Mouse (Mus musculus): ENCODE data around the gene Gm5478.

GRCm38 (mm10) chr15:101694207-101694606 is 47.0 kb upstream of the Gm5478 start, which contains the start of gene Krt6a:
- TF ChIP-seq CTCF (IDR thresholded peaks at IDR 0.05; ENCODE audit: low read depth), result no peak
- TF ChIP-seq EP300 (IDR thresholded peaks at IDR 0.05; ENCODE audit: low read depth), result no peak

All from liver, postnatal 0 days (tissue).